Mouse (Mus musculus): Measurements from ENCODE around the gene Stk39.

Gene Stk39

DNA sequence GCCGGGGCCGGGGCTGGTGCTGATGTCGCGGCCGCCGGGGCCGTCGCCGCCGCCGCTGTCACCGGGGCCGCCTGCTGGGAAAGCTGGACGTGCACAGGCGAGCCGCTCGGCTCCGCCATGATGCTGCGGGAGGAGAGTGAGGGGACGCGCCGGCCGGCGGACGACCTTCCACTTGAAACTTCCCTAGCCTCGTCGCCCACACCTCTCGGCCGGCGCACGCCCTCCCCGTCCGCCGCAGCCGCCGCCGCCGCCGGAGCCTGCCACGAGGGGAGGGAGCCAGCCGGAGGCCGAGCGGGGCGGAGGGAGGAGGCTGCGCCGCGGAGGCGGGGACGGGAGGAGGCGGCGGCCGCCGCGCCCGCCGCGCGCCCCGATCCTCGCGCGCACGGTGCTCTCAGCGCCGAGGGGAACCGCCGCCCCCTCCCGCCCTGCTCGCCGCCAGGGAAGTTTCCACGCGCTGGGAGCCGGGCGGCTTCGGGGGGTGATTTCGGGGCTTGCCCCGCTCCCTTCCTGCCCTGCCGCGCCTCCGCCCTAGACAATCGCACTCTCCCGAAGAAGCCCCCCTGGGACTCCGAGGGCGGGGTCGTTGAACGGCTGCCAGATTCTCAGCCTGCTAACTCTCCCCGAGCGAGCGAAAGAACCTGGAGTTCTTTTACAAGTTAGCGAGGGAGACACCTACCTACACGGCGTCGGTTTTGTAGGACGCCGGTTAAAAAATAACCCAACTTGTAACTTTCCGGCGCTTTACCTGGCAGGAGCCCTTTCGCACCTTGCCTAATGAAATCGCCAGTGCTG lies at the start of gene Stk39:
Gene Stk39 (minus strand): TSS at position 510 of the 792 bp plus-strand sequence.
- peak; percentile 39 to 48 for DNase-seq (ENCODE audit: low read depth in 2 of 2, low spot score in 2 of 2)

DNA sequence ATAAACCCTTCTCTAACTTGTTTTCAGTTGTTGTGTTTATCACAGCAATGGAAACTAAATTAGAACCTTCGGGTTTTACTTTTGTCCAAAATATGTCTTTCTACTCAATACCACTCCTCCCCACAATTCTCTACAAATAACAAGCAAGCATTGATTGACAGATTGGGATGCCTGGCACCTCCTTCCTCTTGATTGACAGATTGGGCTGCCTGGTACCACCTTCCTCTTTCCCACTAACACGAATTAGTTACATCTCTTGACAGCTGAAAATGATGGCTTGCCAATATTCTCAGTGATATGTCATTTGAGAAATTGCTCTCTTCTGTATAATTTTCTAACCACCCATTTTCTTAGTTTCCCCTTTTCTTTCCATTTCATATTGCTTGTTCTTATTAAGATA lies 43.3 kb upstream of the Stk39 start:
- DNase-seq (ENCODE audit: low read depth in 2 of 2, low spot score in 2 of 2): no peak

DNA sequence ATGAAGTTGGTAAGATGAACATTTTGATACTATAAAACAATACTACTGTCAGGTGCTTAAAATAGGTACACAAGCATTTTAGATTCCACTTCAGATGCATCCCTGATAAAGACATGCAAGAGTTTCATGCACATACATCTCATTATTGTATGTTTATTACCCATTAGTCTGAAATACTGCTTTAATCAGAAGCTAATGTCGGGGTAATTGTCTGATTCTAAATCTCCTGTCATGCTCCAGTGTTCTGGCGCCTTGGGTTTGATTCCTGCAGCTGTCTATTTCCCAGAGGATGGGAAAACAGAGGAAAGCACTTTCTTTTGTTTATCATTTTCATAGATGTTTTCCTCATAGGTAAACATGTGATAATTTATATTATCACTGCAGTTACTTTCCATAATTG lies 31.1 kb upstream of the Stk39 start:
- no peak for DNase-seq (ENCODE audit: low read depth in 2 of 2, low spot score in 2 of 2)

DNA sequence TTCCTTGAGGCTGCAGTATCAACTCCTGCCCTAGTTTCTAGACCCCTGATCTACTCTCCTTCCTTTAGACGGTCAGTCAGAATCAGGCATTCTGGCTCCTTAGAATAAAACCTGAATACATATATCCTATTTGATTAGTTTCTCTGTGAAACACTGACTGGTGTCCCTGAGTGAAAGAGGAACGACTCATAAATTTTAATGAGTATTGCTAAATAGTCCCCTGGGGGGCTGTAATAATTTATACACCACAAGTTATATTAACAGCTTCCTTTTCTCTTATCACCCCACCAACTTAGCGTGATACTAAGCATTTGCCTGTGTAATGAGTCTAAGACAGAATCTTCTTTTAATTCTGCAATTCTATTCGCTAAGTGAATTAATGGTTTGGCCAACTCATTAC lies 30.7 kb upstream of the Stk39 start:
- DNase-seq (ENCODE audit: low read depth in 2 of 2, low spot score in 2 of 2): no peak

DNA sequence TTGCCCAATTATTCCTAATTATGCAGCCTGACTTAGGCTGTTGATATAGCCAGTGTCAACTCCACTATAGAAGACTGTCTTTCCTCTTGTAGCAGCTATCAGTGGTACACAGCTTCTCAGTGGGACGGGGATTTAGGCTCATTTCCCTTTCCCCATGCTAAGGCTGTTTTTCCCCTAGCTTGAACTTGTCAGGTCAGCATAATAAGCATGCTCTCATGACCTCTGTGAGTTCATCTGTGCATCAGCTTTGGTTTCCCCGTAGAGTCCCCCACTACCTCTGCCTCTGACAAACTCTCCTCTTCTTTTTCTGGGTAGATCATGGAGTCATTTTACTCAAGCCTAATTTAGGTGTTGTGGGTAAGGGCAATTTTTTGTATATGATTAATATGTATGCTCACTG lies 30.2 kb upstream of the Stk39 start:
- DNase-seq (ENCODE audit: low read depth in 2 of 2, low spot score in 2 of 2): no peak

DNA sequence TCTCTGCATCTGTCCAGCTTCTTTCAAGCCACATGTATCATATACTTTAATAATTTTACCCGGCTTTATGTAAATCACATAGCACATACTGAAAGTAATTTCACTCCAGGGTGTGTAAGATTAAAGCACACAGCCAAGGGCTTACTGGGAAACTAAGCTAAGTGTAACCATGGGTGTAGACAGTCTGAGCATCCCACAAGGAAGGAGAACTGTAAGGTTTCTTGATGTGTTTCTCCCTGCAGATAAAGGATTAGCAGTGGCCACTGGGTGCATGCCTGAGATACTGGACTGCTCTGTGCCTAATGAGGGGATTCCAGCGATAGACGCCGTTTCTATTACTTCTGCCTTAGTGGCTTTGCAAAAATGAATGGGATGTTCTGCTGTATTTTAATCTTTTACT lies 14.2 kb upstream of the Stk39 start:
- no peak for DNase-seq (ENCODE audit: low read depth in 2 of 2, low spot score in 2 of 2)

DNA sequence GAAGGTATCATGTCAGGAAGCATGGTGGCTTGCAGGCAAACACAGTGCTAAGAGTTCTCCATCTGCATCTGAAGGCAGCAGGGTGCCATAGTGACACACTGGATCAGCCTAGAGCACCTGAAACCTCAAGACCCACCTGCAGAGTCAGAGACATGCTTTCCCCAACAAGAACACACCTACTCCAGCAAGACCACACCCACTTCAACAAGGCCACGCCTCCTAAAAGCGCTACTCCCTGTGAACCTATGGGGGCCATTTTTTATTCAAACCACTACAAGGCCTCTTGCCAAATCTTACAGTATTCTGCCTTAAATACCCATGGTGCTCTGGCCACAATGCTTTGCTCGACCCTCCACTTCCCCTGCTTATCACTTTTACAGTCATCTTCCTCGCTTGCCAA lies 13.1 kb upstream of the Stk39 start:
- peak; percentile 10 to 29 for DNase-seq (ENCODE audit: low read depth in 2 of 2, low spot score in 2 of 2)

DNA sequence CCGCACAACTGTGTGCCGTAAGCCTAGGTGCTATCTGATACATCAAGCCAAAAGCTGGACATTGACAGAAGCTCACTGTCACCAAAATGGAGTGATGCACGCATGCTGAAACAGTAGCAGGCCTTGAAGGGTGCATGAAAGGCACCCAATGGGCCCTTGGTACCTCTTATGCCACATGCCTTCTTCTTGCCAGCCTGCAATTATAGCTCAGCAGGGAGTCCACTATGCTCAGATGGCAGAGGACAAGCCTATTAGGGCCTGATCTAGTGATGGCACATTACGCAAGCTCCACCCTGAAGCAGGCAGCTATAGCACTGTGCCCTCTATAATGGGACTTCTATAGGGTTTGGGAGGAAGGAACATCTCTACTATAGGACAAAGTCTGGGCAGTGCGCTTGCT lies 10.8 kb upstream of the Stk39 start:
- DNase-seq (ENCODE audit: low read depth in 2 of 2, low spot score in 2 of 2): no peak

DNA sequence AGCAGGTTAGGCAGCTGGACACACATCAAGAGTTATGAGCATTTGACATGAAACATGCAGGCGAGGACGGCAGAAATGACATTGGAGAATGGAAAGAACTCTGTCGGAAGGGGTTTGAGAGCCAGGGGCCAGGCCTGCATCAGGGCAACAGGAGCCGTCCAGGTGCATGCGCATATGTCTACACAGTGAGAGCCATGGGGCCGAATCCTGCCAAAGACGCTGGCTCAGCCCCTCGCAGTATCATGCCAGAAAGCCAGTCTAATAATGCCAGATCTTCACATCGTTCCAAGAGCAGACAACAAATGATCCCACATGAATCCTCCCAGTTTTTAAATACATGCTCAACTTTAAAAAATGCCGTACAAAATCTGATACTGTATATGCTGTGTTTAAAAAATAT lies 7.8 kb upstream of the Stk39 start:
- DNase-seq (ENCODE audit: low read depth in 2 of 2, low spot score in 2 of 2): no peak

DNA sequence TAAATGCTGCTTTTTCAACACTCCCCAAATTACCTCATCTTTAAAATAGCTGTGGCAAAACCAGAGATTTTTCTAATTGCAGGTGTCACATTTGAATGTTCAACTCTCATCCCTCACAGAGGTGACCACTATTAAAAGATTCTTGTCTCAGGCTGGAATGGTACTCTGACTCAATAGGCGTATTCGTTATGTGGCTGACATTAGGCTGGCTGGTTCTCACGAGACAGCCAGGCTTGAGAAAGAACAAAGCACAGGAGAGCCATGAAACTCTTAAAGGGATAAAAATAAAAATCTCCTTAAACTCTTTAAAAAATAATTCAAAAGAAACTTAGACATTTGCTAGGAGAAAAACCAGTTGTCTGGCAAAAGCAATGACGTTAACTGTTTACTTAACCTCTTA lies 853 bp upstream of the Stk39 start:
- no peak for DNase-seq (ENCODE audit: low read depth in 2 of 2, low spot score in 2 of 2)

DNA sequence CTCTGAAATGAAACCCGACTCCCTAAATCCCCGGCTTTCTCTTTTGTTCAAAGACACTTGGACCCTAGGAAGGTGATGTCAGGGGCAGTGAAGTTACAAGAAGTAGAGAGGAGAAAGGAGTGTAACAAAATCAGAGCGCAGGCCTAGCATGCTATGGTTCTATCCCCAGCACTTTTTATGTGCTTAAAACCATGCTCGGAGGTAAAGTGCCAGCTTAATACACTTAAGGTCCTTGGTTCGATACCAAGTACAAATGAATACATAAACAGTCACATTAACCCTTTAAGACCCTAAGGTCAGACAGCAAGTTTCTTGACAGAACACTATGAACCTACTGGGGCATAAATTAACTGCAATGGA lies 463 bp upstream of the Stk39 start:
- no peak for DNase-seq (ENCODE audit: low read depth in 2 of 2, low spot score in 2 of 2)

DNA sequence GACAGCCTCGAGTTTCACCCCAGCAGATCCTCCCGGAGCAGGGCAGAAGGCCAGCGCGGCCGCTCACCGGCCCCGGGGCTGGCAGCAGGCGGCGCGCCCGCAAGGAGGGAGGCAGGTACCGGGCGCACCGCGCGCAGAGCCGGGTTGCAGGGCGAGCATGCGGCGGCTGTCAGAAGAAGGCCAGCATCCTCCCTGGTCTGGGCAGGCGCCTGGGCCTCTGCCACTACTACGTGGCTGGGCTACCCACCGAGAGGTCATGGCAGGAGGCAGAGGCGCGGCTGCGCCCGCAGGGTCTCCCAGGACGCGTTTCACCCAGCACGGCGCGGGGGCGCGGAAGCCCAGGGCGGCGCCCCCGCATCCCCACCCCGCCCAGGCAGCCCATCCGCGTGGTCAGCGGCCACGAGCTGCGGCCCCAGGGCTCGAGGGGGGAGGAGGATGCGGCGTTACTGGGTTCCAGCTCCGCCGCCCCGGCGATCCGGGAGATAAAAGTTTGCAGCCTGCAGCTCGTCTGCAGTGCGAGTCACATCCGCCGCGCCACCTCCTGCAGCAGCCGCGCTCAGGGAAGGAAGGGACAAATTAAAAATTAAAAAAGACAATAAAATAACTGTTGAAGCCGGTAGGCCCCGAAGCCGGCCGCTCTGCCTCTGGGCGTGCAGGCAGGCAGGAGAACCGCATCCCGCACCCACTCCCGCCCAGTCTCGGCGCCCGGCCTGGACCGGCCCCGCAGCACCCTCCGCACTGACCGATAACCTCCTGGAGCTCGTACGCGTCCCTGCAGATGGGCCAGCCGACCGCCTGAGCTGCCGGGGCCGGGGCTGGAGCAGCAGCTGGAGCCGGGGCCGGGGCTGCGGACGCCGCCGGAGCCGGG lies 943 bp downstream of the Stk39 start:
- DNase-seq (ENCODE audit: low read depth in 2 of 2, low spot score in 2 of 2): peak; percentile 39 to 47

DNA sequence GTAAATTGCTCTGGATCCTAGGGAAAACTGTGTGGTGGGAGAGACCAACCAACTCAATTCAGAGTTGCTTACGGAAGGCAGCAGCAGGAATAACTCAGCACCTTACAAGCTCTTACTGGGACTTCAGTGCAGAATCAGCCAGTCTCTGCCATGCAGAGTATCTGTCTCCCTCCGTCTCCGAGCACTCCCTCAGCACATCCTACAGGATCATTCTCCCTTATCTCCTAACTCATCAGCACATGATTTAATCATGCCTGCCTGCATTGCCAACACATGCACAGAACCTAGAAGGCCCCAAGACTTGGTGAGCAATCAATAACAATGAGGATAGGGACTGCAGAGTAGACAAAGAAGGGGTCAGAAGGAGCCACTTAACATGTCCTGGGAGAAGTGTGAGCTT lies 2.6 kb downstream of the Stk39 start:
- no peak for DNase-seq (ENCODE audit: low read depth in 2 of 2, low spot score in 2 of 2)

DNA sequence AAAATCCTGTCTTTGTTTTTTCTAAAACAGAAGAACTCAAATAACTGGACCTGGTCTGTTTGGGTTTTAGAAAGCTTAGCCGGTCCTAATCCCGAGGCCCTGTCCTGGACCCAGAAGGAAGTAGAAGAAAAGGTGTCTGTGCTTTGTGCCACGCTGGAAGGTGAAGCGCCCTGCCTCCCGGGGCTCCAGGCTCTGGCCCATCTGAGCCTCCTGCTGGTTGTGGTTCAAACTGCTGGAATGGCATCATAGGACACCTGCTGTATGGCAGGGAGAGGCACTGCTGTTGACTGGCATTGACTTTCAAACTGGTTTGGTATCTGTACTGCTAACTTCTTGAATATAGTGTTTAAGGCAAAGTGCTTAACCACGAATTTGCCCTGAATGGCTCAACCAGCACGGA lies 3.4 kb downstream of the Stk39 start:
- peak in 1 of 2 experiments; percentile 14 for DNase-seq (ENCODE audit: low read depth in 2 of 2, low spot score in 2 of 2)

DNA sequence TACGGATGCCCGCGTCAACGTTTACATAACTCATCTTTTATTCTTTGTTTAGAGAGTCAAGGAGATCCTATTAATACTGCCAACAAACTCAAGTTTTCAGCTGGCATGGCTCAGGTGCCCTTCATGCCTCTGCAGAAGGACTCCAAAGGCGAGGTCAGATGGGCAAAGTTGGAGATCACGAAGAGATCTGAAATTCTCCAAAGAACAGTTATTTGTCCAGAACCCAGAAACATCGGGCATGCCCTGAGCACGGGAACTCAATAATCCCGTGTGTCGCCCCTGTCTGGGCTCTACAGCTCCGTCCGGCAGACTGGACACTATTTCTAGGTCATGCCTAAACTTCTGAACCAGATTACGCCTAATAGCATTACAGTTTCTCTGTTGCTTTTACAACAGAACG lies 3.8 kb downstream of the Stk39 start:
- no peak for DNase-seq (ENCODE audit: low read depth in 2 of 2, low spot score in 2 of 2)

DNA sequence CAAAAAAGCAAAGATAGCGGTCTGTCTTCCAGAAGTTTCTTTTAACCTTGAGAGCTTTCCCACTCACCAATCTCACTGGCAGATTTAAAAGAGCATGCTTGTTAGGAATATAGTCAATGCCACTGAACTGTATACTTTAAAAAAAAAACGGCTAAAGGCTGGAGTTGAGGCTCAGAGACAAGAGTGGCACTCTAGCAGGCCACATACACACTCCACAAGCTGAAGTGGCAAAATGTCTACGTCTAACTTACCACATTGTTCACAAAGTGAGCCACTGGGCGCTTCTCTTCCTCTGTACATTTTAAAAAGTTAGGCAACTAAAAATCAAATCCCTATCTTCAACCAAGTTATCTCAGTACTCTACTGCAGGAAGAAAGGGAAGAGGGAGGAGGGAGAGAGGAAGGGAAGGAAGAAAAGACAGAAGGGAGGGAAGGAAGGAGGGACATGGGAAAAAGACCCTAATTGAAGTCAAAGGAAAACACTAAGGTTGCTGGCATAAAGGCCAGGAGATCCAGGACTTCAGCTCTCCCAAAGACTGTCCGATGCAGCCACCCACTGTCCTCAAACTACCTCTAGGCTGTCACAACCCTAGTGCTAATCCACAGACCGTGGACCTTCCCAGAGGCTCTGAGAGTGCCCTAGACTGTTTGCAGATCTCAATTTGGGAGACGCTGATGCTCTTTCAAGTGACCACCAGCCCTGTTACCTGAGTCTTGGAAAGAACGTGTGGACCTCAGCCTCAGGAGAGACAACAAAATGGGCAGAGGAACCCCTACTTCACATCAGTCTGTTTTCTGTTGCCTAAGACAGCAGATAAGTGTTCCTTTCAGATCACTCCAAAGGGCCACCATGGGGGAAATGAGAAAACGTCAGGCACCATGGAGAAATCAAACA lies 4.7 kb downstream of the Stk39 start:
- no peak for DNase-seq (ENCODE audit: low read depth in 2 of 2, low spot score in 2 of 2)

DNA sequence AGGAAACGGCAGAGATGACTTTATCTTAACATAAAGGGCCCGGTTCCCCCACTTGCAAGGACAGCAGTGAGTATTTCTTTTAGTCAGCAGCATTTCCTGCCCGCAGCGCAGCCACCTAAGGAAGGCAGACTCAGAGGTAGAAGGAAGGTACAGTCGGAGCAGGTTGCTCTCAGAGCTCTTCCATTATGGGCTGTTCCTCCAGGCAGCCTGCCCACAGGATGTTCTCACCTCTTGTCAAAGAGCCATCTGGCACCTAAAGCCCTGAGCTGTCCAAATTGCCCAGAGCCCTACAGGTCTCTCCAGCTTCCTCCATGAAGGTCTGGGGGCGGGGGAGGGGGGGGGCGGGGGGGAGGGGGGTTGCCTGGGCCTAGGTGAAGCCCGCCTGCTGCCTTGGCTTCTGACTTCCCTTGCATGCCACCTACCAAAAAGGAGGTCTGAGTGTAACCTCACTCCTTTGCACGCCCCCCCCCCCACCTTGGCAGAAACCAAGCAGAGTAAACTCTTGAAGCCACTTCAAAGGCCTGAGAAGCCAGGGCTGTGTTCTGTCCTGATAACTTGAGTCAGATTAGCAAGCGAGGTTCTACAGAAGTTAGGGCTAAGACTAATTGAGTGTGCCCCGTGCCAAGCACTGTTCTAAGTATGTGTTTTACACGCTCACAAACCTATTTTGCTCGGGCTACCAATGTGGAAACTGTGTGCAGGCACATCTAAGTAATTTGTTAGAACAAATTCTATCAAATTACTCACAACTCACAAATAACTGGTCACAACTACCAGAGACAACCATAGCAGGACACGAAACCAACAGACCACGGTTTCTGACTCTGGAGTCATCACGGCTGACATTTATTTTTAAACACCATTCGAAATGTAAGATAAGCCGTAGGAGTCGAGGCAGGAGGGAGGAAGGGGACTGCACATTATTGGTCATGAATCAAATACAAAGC lies 5.7 kb downstream of the Stk39 start:
- DNase-seq (ENCODE audit: low read depth in 2 of 2, low spot score in 2 of 2): peak; percentile 54 to 59

DNA sequence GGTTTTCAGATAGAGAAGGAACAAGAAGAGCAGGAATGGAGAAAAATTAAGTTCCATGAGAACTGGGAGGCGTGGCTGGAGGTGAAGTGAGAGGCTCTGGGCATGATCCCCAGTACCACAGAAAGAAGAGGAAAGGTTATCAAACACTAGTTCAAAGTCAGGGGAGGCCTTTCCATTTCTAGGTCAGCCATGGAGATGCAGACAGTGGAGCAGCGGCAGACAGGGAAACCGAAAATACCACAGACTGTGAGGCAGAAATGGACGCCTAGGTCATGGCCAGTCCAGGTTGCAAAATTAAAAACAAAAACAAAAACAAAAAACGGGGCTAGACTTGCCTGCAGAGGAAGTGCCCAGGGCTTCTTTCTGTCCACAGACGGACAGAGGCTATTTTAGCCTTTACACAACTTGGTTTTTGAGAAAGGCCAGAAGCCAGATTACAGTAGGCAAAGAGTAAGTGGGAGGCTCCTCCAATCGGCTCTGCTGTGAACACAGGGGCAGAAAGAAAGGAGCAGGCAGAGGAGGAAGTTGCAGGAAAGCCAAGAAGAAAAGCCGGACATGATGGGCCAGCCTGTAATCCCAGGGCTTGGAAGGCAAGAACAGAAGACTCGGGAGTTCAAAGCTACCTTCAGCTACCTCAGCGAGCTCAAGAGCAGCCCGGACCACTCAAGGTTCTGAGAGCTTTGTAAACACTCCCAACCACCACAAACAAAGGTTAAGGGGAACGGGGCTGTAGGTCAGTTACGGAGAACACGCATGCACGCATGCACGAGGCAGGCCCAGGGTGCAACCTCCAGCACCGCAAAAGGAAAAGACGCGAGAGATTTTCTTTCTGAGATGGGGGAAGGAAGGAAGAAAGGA lies 6.6 kb downstream of the Stk39 start:
- no peak for DNase-seq (ENCODE audit: low read depth in 2 of 2, low spot score in 2 of 2)

DNA sequence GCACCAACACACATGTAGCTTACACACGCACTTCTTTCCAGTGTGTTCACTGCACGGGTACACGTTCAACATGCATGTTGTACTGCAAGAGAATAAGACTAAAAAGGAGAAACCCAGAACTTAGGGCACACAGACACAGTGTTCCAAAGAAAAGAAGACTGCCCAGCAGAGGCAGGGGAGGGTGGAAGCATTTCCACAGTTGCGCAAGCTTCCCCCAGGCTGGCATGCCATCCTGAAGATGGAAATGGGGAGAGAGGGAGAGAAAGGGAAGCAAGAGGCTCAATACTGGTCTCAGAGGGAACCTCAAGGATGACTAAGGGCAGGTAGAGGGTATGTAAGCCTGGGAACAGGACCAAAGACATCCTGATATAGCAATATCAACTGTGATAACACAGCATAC lies 7.6 kb downstream of the Stk39 start:
- DNase-seq (ENCODE audit: low read depth in 2 of 2, low spot score in 2 of 2): no peak

Data from CD8-positive naive resting alpha-beta T cell, adult 2 months (primary cell).